Comparison of ENCODE assay signal across 8 mouse cellular contexts in the genomic region with DNA sequence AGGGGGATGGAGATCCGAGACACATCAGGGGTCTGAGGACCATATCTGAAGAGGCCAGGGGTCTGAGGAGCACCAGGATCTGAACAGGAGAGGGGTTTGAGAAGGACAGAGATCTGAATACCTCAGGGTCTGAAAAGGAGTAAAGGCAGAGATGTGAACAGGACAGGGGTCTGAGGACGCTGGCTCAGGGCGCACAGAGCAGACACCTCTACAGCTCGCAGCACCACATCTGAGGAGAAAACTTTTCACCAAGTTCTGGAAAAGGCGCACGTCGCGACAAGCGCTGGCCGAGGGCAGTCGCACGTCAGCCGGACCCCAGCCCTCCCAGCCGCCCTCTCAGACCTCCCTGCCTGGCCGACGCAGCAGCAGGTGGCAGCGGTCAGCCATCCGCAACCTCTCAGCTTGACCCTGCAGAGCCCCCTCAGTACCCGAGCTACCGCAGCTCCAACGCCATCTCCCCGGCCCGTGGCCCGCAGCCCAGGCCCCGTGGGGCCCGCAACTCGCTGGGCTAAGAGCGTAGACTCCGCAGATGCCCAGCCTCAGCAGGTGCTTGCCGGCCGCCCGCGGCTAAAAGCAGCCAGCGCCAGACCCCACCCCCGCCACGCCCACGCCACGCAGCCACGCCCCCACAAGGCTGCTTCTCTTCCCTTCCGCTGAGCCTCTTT. TPM values are rescaled to one million over a fixed set of nuclear protein-coding genes. Genes with fewer than 3 reads are reported as not detected.
DNase-seq lines count a peak whose midpoint lies in the region; ATAC-seq and TF ChIP-seq lines count a peak whose summit lies in the region.

No protein-coding gene starts in this region.

- DNase-seq in heart, embryonic 10.5 days (ENCODE audit: low spot score), result no peak
- no peak for DNase-seq in heart, postnatal 10 days
- DNase-seq in liver, embryonic 14.5 days (ENCODE audit: low read depth in 3 of 3, low spot score in 3 of 3), result no peak
- no peak for DNase-seq in adrenal gland, adult 2 months
- DNase-seq in MN1 (ENCODE audit: low spot score), result no peak

- peak overlapping the region; percentile 64 for H3K9ac ChIP-seq in forebrain, embryonic 12.5 days
- H3K9ac ChIP-seq in liver, embryonic 14.5 days (replicated peaks), result peak overlapping the region; percentile 75

- H3K27me3 ChIP-seq in heart, embryonic 10.5 days (ENCODE audit: insufficient read depth, poor library complexity, severe bottlenecking), result no peaks in the 10 kb centered on the region
- H3K27me3 ChIP-seq in C2C12 (ENCODE audit: control insufficient read depth, insufficient read depth, insufficient read length), result peaks cover 8% of the 10 kb centered on the region
- 0 out of 2 replicates have a peak, but pooled peaks cover 6% of the 10 kb centered on the region for H3K27me3 ChIP-seq in forebrain, embryonic 12.5 days
- H3K27me3 ChIP-seq in liver, embryonic 14.5 days (ENCODE audit: control insufficient read depth, insufficient read depth, low read length), result no peaks in the 10 kb centered on the region; the same call in 1 of the 2 replicates

- TF ChIP-seq CTCF in C2C12 (IDR thresholded peaks at IDR 0.05; ENCODE audit: control insufficient read depth, insufficient read depth, insufficient read length), result no peak
- TF ChIP-seq CTCF in liver, embryonic 14.5 days (IDR thresholded peaks at IDR 0.05; ENCODE audit: low read depth), result no peak

- no peaks in the 10 kb centered on the region for H3K36me3 ChIP-seq in heart, embryonic 10.5 days
- no peaks in the 10 kb centered on the region for H3K36me3 ChIP-seq in C2C12 (ENCODE audit: control insufficient read depth, insufficient read depth)
- no peaks in the 10 kb centered on the region for H3K36me3 ChIP-seq in forebrain, embryonic 12.5 days (replicated peaks)
- H3K36me3 ChIP-seq in liver, embryonic 14.5 days (replicated peaks; ENCODE audit: control insufficient read depth, insufficient read depth, low read depth), result no peaks in the 10 kb centered on the region

- peak overlapping the region; percentile 62 for H3ac ChIP-seq in C2C12 (ENCODE audit: control insufficient read depth, insufficient read length, low read depth)

- ATAC-seq in forebrain, embryonic 12.5 days (ENCODE audit: low FRiP score), result no peak
- ATAC-seq in liver, embryonic 14.5 days (ENCODE audit: insufficient read depth), result peak; percentile 3; the same call in 1 of the 2 replicates
- ATAC-seq in megakaryocyte progenitor cell, adult 5-6 weeks (replicated peaks; ENCODE audit: poor library complexity), result no peak

- peaks cover 34% of the 10 kb centered on the region for H3K4me1 ChIP-seq in heart, embryonic 10.5 days
- peaks cover 17% of the 10 kb centered on the region for H3K4me1 ChIP-seq in forebrain, embryonic 12.5 days
- peaks cover 16% of the 10 kb centered on the region in 2 experiments; a peak in 3 of 4 replicates for H3K4me1 ChIP-seq in liver, embryonic 14.5 days (replicated peaks; ENCODE audit: control insufficient read depth in 2 of 2, insufficient read depth in 2 of 2, low read length in 1 of 2)

- peak overlapping the region; percentile 74 for H3K4me3 ChIP-seq in heart, embryonic 10.5 days
- H3K4me3 ChIP-seq in C2C12 (ENCODE audit: insufficient read depth, poor library complexity, severe bottlenecking), result peak overlapping the region; percentile 21
- H3K4me3 ChIP-seq in forebrain, embryonic 12.5 days (replicated peaks), result peak overlapping the region; percentile 73
- H3K4me3 ChIP-seq in liver, embryonic 14.5 days (ENCODE audit: insufficient read depth in 1 of 2, low read depth in 2 of 2, low read length in 2 of 2), result peak overlapping the region; percentile 53 to 85

- intact Hi-C loops in heart, postnatal 10 days (cut with DNase I), result loop anchor here (5.0 to 10.0 kb wide), 3 partner anchors 99 to 163 kb away; partner anchors contain the start of genes Bloc1s4, Ccdc96 and Tada2b

- 1% methylated on average over 40 of the region's 40 CpGs for WGBS in heart, embryonic 10.5 days
- WGBS in forebrain, embryonic 12.5 days, result under 1% methylated on average over 39 of the region's 40 CpGs
- WGBS in liver, embryonic 14.5 days (ENCODE audit: insufficient replicate concordance), result 3% methylated on average over 40 of the region's 40 CpGs

- no peaks in the 10 kb centered on the region for H3K9me3 ChIP-seq in heart, embryonic 10.5 days
- no peaks in the 10 kb centered on the region for H3K9me3 ChIP-seq in forebrain, embryonic 12.5 days
- H3K9me3 ChIP-seq in liver, embryonic 14.5 days (ENCODE audit: control insufficient read depth, low read length), result no peaks in the 10 kb centered on the region

- no peak; the same call in 1 of the 2 replicates for TF ChIP-seq EP300 in liver, embryonic 14.5 days (IDR thresholded peaks at IDR 0.05; ENCODE audit: low read depth)

- H3K4me2 ChIP-seq in forebrain, embryonic 12.5 days, result peak overlapping the region; percentile 91
- H3K4me2 ChIP-seq in liver, embryonic 14.5 days (ENCODE audit: low read depth), result peak overlapping the region; percentile 75

- peak overlapping the region; percentile 91 for H3K27ac ChIP-seq in heart, embryonic 10.5 days
- H3K27ac ChIP-seq in forebrain, embryonic 12.5 days, result peak overlapping the region; percentile 86
- H3K27ac ChIP-seq in liver, embryonic 14.5 days, result no peak overlapping the region

- no peaks in the 10 kb centered on the region for H3K79me3 ChIP-seq in C2C12 (ENCODE audit: low read depth)

- no peaks in the 10 kb centered on the region for H3K79me2 ChIP-seq in C2C12 (ENCODE audit: control insufficient read depth, insufficient read depth)

TF ChIP-seq in C2C12, 6 proteins besides CTCF, POLR2A, EP300 and RAD21:
- TF ChIP-seq MYOD1 (IDR thresholded peaks at IDR 0.05; ENCODE audit: control insufficient read depth, insufficient read length, low read depth), result no peak
- no peak for TF ChIP-seq USF1 (IDR thresholded peaks at IDR 0.05; ENCODE audit: low read depth)
- TF ChIP-seq FOSL1 (IDR thresholded peaks at IDR 0.05; ENCODE audit: insufficient read depth, low read length, poor library complexity, severe bottlenecking), result no peak
- TF ChIP-seq CEBPB (IDR thresholded peaks at IDR 0.05; ENCODE audit: low read depth), result no peak
- TF ChIP-seq MAX (IDR thresholded peaks at IDR 0.05), result no peak
- no peak for TF ChIP-seq MYOG (IDR thresholded peaks at IDR 0.05; ENCODE audit: control insufficient read depth, extremely low read depth, insufficient read length)

RNA-seq across cellular contexts. Expression of gene Tbc1d14, which starts 11.7 kb away (rescaled TPM):
- 22.5 and 26.8 TPM in 2 replicates for polyA plus RNA-seq in heart, embryonic 10.5 days (2016; fragmentation: Nextera tagmentation; extraction: Ambion mirVana)
- 10 to 100 TPM; 19.4 to 22.8 TPM for total RNA-seq in heart, postnatal 10 days (2021)
- 10.7 TPM for polyA plus RNA-seq in C2C12 (2012; fragmentation: generic; extraction: Trizol)
- 59.1 and 61.1 TPM in 2 replicates for polyA plus RNA-seq in forebrain, embryonic 12.5 days (2016; fragmentation: Nextera tagmentation; extraction: Ambion mirVana)
- 8.1 and 8.2 TPM in 2 replicates for polyA plus RNA-seq in liver, embryonic 14.5 days (2012; rRNA removed)
- polyA plus RNA-seq in liver, embryonic 14.5 days (2014; fragmentation: Nextera tagmentation; extraction: Ambion mirVana), result 6.8 and 8.5 TPM in 2 replicates
- 13.7 and 19.5 TPM in 2 replicates for total RNA-seq in megakaryocyte progenitor cell, adult 5-6 weeks (2015)
- total RNA-seq in megakaryocyte progenitor cell, adult 5-6 weeks (2017), result 5.8 and 6.7 TPM in 2 replicates
- 10 to 100 TPM; 42.1 to 47.0 TPM for total RNA-seq in adrenal gland, adult 2 months (2021)
- polyA plus RNA-seq in adrenal gland, adult 2 months (2012; rRNA removed), result 16.3 and 18.8 TPM in 2 replicates

Comparison
In these comparisons a context has a peak if more than half of its experiments do, and no peak if none do; other contexts are left out.
1. H3K4me3 ChIP-seq: peak in every context shown above with its lines; median percentile 74 in heart, embryonic 10.5 days; 73 in forebrain, embryonic 12.5 days; 69 in liver, embryonic 14.5 days; 21 in C2C12.